ENCODE assay signal across 12 mouse cellular contexts in genomic region chr9:48729471-48729870, GRCm38 (mm10).
DNase-seq lines count a peak whose midpoint lies in the region; ATAC-seq and TF ChIP-seq lines count a peak whose summit lies in the region.
"Had no signal": no experiment of that assay in that cellular context is flagged by ENCODE, and none has a peak within 500 bp of the region (broad histone marks: within the 10 kb centered on the region; RNA-seq: fewer than 3 reads in every experiment).

No protein-coding gene starts in this region.

- no peaks in the 10 kb centered on the region for H3K9me3 ChIP-seq in forebrain, embryonic 12.5 days
- no peaks in the 10 kb centered on the region for H3K9me3 ChIP-seq in forebrain, embryonic 13.5 days (replicated peaks)
- H3K9me3 ChIP-seq in lung, postnatal 0 days (ENCODE audit: low read length) = no peaks in the 10 kb centered on the region
- H3K9me3 ChIP-seq in heart, embryonic 12.5 days (replicated peaks) = no peaks in the 10 kb centered on the region

- no peak for TF ChIP-seq CTCF in lung, postnatal 0 days (IDR thresholded peaks at IDR 0.05)
- TF ChIP-seq CTCF in lung, adult 2 months (IDR thresholded peaks at IDR 0.05; ENCODE audit: insufficient read depth, low read length) = no peak

- peak; percentile 87 for TF ChIP-seq EP300 in lung, postnatal 0 days (IDR thresholded peaks at IDR 0.05)

- DNase-seq in lung, postnatal 0 days (ENCODE audit: low spot score) = no peak
- DNase-seq in lung, adult 2 months = no peak
- peak; percentile 62 for DNase-seq in lung, postnatal 36 days
- no peak for DNase-seq in right cerebral cortex, postnatal 4 days
- no peak for DNase-seq in urinary bladder, postnatal 36 days (ENCODE audit: low spot score in 2 of 2)
- DNase-seq: cerebellum, postnatal 14 days; layer of hippocampus, postnatal 36 days; liver, postnatal 0 days had no signal

- H3K4me3 ChIP-seq in forebrain, embryonic 12.5 days (replicated peaks) = no peak overlapping the region
- H3K4me3 ChIP-seq in forebrain, embryonic 13.5 days = no peak overlapping the region
- no peak overlapping the region for H3K4me3 ChIP-seq in lung, postnatal 0 days (ENCODE audit: low read depth, low read length)
- H3K4me3 ChIP-seq in lung, adult 2 months (replicated peaks; ENCODE audit: extremely low read depth, low read depth, low read length) = no peak overlapping the region
- H3K4me3 ChIP-seq in heart, embryonic 12.5 days = no peak overlapping the region

- peaks cover 17% of the 10 kb centered on the region; the same call in 1 of the 2 replicates for H3K27me3 ChIP-seq in forebrain, embryonic 12.5 days
- H3K27me3 ChIP-seq in forebrain, embryonic 13.5 days = peaks cover 32% of the 10 kb centered on the region
- no peaks in the 10 kb centered on the region for H3K27me3 ChIP-seq in lung, postnatal 0 days (replicated peaks; ENCODE audit: insufficient read depth, low read length)
- no peaks in the 10 kb centered on the region; the same call in 1 of the 2 replicates for H3K27me3 ChIP-seq in heart, embryonic 12.5 days (replicated peaks)

- WGBS in forebrain, embryonic 12.5 days = 78% methylated on average over 3 of the region's 3 CpGs
- 58% methylated on average over 3 of the region's 3 CpGs for WGBS in forebrain, embryonic 13.5 days
- WGBS in lung, postnatal 0 days = 61% methylated on average over 3 of the region's 3 CpGs
- WGBS in lung, adult 2 months = 68% methylated on average over 3 of the region's 3 CpGs
- 50% methylated on average over 3 of the region's 3 CpGs for WGBS in heart, embryonic 12.5 days

- no peak overlapping the region for H3K9ac ChIP-seq in forebrain, embryonic 12.5 days
- no peak overlapping the region for H3K9ac ChIP-seq in forebrain, embryonic 13.5 days
- no peak overlapping the region for H3K9ac ChIP-seq in lung, postnatal 0 days (replicated peaks; ENCODE audit: low read depth)
- H3K9ac ChIP-seq in heart, embryonic 12.5 days = no peak overlapping the region
- H3K9ac ChIP-seq: liver, postnatal 0 days had no signal

- peaks cover 66% of the 10 kb centered on the region for H3K4me1 ChIP-seq in forebrain, embryonic 12.5 days
- H3K4me1 ChIP-seq in forebrain, embryonic 13.5 days = peaks cover 68% of the 10 kb centered on the region
- H3K4me1 ChIP-seq in lung, postnatal 0 days (ENCODE audit: insufficient read depth, low read depth, low read length) = peaks cover 74% of the 10 kb centered on the region
- peaks cover 35% of the 10 kb centered on the region for H3K4me1 ChIP-seq in lung, adult 2 months (ENCODE audit: control insufficient read depth, insufficient read depth, low read length)
- peaks cover 30% of the 10 kb centered on the region for H3K4me1 ChIP-seq in heart, embryonic 12.5 days (replicated peaks)

- H3K27ac ChIP-seq in forebrain, embryonic 12.5 days = 0 out of 2 replicates have a peak overlapping the region, but pooled peaks have one; percentile 2
- no peak overlapping the region for H3K27ac ChIP-seq in forebrain, embryonic 13.5 days
- peak overlapping the region; percentile 62; the same call in 1 of the 2 replicates for H3K27ac ChIP-seq in lung, postnatal 0 days (ENCODE audit: low read length)
- peak overlapping the region; percentile 64 for H3K27ac ChIP-seq in heart, embryonic 12.5 days (ENCODE audit: poor library complexity, severe bottlenecking)
- H3K27ac ChIP-seq: hindbrain, postnatal 0 days had no signal

- no peaks in the 10 kb centered on the region for H3K36me3 ChIP-seq in forebrain, embryonic 12.5 days (replicated peaks)
- no peaks in the 10 kb centered on the region for H3K36me3 ChIP-seq in forebrain, embryonic 13.5 days (ENCODE audit: poor library complexity, severe bottlenecking)
- H3K36me3 ChIP-seq in lung, postnatal 0 days (ENCODE audit: insufficient read depth, low read length) = no peaks in the 10 kb centered on the region
- H3K36me3 ChIP-seq in heart, embryonic 12.5 days = no peaks in the 10 kb centered on the region

- no peak for TF ChIP-seq POLR2A in lung, adult 2 months (IDR thresholded peaks at IDR 0.05; ENCODE audit: borderline replicate concordance, extremely low read depth, low read depth, low read length)

- H3K4me2 ChIP-seq in forebrain, embryonic 12.5 days = no peak overlapping the region
- no peak overlapping the region for H3K4me2 ChIP-seq in forebrain, embryonic 13.5 days
- no peak overlapping the region for H3K4me2 ChIP-seq in lung, postnatal 0 days (replicated peaks; ENCODE audit: low read depth, low read length)
- H3K4me2 ChIP-seq in heart, embryonic 12.5 days = no peak overlapping the region

- ATAC-seq in forebrain, embryonic 12.5 days (ENCODE audit: low FRiP score) = no peak
- no peak for ATAC-seq in forebrain, embryonic 13.5 days
- peak; percentile 22 for ATAC-seq in lung, postnatal 0 days
- peak; percentile 52; the same call in 1 of the 2 replicates for ATAC-seq in heart, embryonic 12.5 days (ENCODE audit: insufficient number of reproducible peaks, low FRiP score)
- ATAC-seq: hindbrain, postnatal 0 days; liver, postnatal 0 days had no signal

Comparison
In these comparisons a context has a peak if more than half of its experiments do, and no peak if none do; other contexts are left out.
1. ATAC-seq: peak in lung, postnatal 0 days (single experiment) and heart, embryonic 12.5 days (single experiment); none in forebrain, embryonic 12.5 days (single experiment) and forebrain, embryonic 13.5 days (single experiment).